Mouse (Mus musculus) liver, adult 2 months (tissue): ENCODE measurements at regions not wholly inside any gene's neighbourhood (a gene's known extent, or its start where the extent isn't known, plus 50 kb on each side); places are given as distances from the start of the nearest gene placed in this dataset.

ENCODE experiments used
- CTCF ChIP-seq: fragments of 200-500 bp; IDR thresholded peaks from 2 replicates; pipeline ENCODE4 v1.5.1; 2011; ENCODE audit warnings: low read depth, low read length, control low read depth
- POLR2A ChIP-seq: fragments of 200-500 bp; IDR thresholded peaks from 2 replicates; pipeline ENCODE4 v1.6.1; 2011; ENCODE audit warnings: low read length, control low read depth; ENCODE audit not compliant: insufficient read depth; ENCODE audit errors: extremely low read depth

- no peak for TF ChIP-seq POLR2A
- TF ChIP-seq CTCF, result no peak
Measured at GRCm38 (mm10) chr9:62188835-62189234, 66.4 kb upstream of the Glce start.
